Mouse (Mus musculus): Measurements from ENCODE around the gene Sugct. TPM values are rescaled to one million over a fixed set of nuclear protein-coding genes. Genes with fewer than 3 reads are reported as not detected.

Gene Sugct
- polyA plus RNA-seq, 1 experiment, result 1.0 TPM

GRCm38 (mm10) chr13:16898084-16898792 is 797.1 kb downstream of the Sugct start:
- Histone ChIP-seq H3K4me3 (no peak overlapping the region), H3ac (ENCODE audit: control insufficient read depth, insufficient read length) (no peak overlapping the region), H3K4me2 (ENCODE audit: low read depth) (no peak overlapping the region), H3K27me3 (ENCODE audit: control insufficient read depth, insufficient read depth, insufficient read length) (no peaks in the 10 kb centered on the region), H3K79me2 (ENCODE audit: control insufficient read depth, insufficient read depth) (no peaks in the 10 kb centered on the region), H3K36me3 (ENCODE audit: control insufficient read depth, insufficient read depth) (no peaks in the 10 kb centered on the region)
- TF ChIP-seq CEBPB (IDR thresholded peaks at IDR 0.05; ENCODE audit: insufficient read depth, poor library complexity, severe bottlenecking) (no peak), USF1 (IDR thresholded peaks at IDR 0.05; ENCODE audit: low read depth) (no peak), TCF12 (IDR thresholded peaks at IDR 0.05; ENCODE audit: insufficient read depth, poor library complexity, severe bottlenecking) (no peak), MYOD1 (IDR thresholded peaks at IDR 0.05; ENCODE audit: control insufficient read depth in 1 of 3, insufficient read length in 2 of 3, low read depth in 2 of 3) (no peak), MYOG (IDR thresholded peaks at IDR 0.05; ENCODE audit: control insufficient read depth in 1 of 3, insufficient read depth in 1 of 3, insufficient read length in 2 of 3, low read depth in 2 of 3) (no peak), TCF3 (IDR thresholded peaks at IDR 0.05; ENCODE audit: insufficient read length, low read depth) (no peak), POLR2A (IDR thresholded peaks at IDR 0.05; ENCODE audit: insufficient read length, low read depth) (no peak), E2F4 (IDR thresholded peaks at IDR 0.05; ENCODE audit: insufficient read depth) (no peak), POLR2AphosphoS2 (IDR thresholded peaks at IDR 0.05; ENCODE audit: insufficient read length, low read depth) (no peak), REST (IDR thresholded peaks at IDR 0.05; ENCODE audit: insufficient read depth, insufficient read length) (no peak), MAX (IDR thresholded peaks at IDR 0.05; ENCODE audit: low read depth) (no peak), SRF (IDR thresholded peaks at IDR 0.05; ENCODE audit: control insufficient read depth, insufficient read length, low read depth) (no peak)

GRCm38 (mm10) chr13:16878056-16878455 is 817.3 kb downstream of the Sugct start:
- Histone ChIP-seq H3K27me3 (ENCODE audit: control insufficient read depth, insufficient read depth, insufficient read length) (no peaks in the 10 kb centered on the region), H3K36me3 (ENCODE audit: control insufficient read depth, insufficient read depth) (no peaks in the 10 kb centered on the region), H3K4me2 (ENCODE audit: low read depth) (no peak overlapping the region), H3K79me2 (ENCODE audit: control insufficient read depth, insufficient read depth) (no peaks in the 10 kb centered on the region), H3K4me3 (no peak overlapping the region), H3ac (ENCODE audit: control insufficient read depth, insufficient read length) (no peak overlapping the region)
- TF ChIP-seq TCF12 (IDR thresholded peaks at IDR 0.05; ENCODE audit: insufficient read depth, poor library complexity, severe bottlenecking), result no peak

- no peak for TF ChIP-seq REST (IDR thresholded peaks at IDR 0.05; ENCODE audit: insufficient read depth, insufficient read length)
- TF ChIP-seq POLR2A (IDR thresholded peaks at IDR 0.05; ENCODE audit: insufficient read length, low read depth), result no peak
- TF ChIP-seq TCF3 (IDR thresholded peaks at IDR 0.05; ENCODE audit: insufficient read length, low read depth), result no peak
- no peak for TF ChIP-seq CEBPB (IDR thresholded peaks at IDR 0.05; ENCODE audit: insufficient read depth, poor library complexity, severe bottlenecking)
- no peak for TF ChIP-seq MAX (IDR thresholded peaks at IDR 0.05; ENCODE audit: low read depth)
- TF ChIP-seq MYOD1 (IDR thresholded peaks at IDR 0.05; ENCODE audit: control insufficient read depth in 1 of 3, insufficient read length in 2 of 3, low read depth in 2 of 3), result no peak
- no peak for TF ChIP-seq USF1 (IDR thresholded peaks at IDR 0.05; ENCODE audit: low read depth)
- TF ChIP-seq E2F4 (IDR thresholded peaks at IDR 0.05; ENCODE audit: insufficient read depth), result no peak
- TF ChIP-seq TCF12 (IDR thresholded peaks at IDR 0.05; ENCODE audit: insufficient read depth, poor library complexity, severe bottlenecking), result no peak
- no peak for TF ChIP-seq MYOG (IDR thresholded peaks at IDR 0.05; ENCODE audit: control insufficient read depth in 1 of 3, insufficient read depth in 1 of 3, insufficient read length in 2 of 3, low read depth in 2 of 3)
- TF ChIP-seq POLR2AphosphoS2 (IDR thresholded peaks at IDR 0.05; ENCODE audit: insufficient read length, low read depth), result no peak
- no peaks in the 10 kb centered on the region for H3K36me3 ChIP-seq (ENCODE audit: control insufficient read depth, insufficient read depth)
- H3K79me2 ChIP-seq (ENCODE audit: control insufficient read depth, insufficient read depth), result no peaks in the 10 kb centered on the region
- H3K4me3 ChIP-seq, result no peak overlapping the region
- no peaks in the 10 kb centered on the region for H3K27me3 ChIP-seq (ENCODE audit: control insufficient read depth, insufficient read depth, insufficient read length)
- no peak overlapping the region for H3ac ChIP-seq (ENCODE audit: control insufficient read depth, insufficient read length)
- H3K4me2 ChIP-seq (ENCODE audit: low read depth), result no peak overlapping the region
Measured at GRCm38 (mm10) chr13:16859986-16860385, 835.4 kb downstream of the Sugct start.

GRCm38 (mm10) chr13:16847236-16847635 is 848.1 kb downstream of the Sugct start:
- Histone ChIP-seq H3K27me3 (ENCODE audit: control insufficient read depth, insufficient read depth, insufficient read length) (no peaks in the 10 kb centered on the region), H3K79me2 (ENCODE audit: control insufficient read depth, insufficient read depth) (no peaks in the 10 kb centered on the region), H3K4me2 (ENCODE audit: low read depth) (peak overlapping the region; percentile 58), H3ac (ENCODE audit: control insufficient read depth, insufficient read length) (no peak overlapping the region), H3K36me3 (ENCODE audit: control insufficient read depth, insufficient read depth) (no peaks in the 10 kb centered on the region), H3K4me3 (no peak overlapping the region)
- TF ChIP-seq SRF (IDR thresholded peaks at IDR 0.05; ENCODE audit: control insufficient read depth, insufficient read length, low read depth), result no peak
- TF ChIP-seq MYOG (IDR thresholded peaks at IDR 0.05; ENCODE audit: control insufficient read depth in 1 of 3, insufficient read depth in 1 of 3, insufficient read length in 2 of 3, low read depth in 2 of 3), result no peak
- no peak for TF ChIP-seq POLR2AphosphoS2 (IDR thresholded peaks at IDR 0.05; ENCODE audit: insufficient read length, low read depth)
- no peak for TF ChIP-seq TCF3 (IDR thresholded peaks at IDR 0.05; ENCODE audit: insufficient read length, low read depth)
- TF ChIP-seq REST (IDR thresholded peaks at IDR 0.05; ENCODE audit: insufficient read depth, insufficient read length), result no peak

GRCm38 (mm10) chr13:16840994-16841393 is 854.4 kb downstream of the Sugct start:
- no peak overlapping the region for H3K4me2 ChIP-seq (ENCODE audit: low read depth)
- H3K36me3 ChIP-seq (ENCODE audit: control insufficient read depth, insufficient read depth), result no peaks in the 10 kb centered on the region
- no peak overlapping the region for H3K4me3 ChIP-seq
- H3K27me3 ChIP-seq (ENCODE audit: control insufficient read depth, insufficient read depth, insufficient read length), result no peaks in the 10 kb centered on the region
- no peak overlapping the region for H3ac ChIP-seq (ENCODE audit: control insufficient read depth, insufficient read length)
- TF ChIP-seq TCF3 (IDR thresholded peaks at IDR 0.05; ENCODE audit: insufficient read length, low read depth) (no peak), POLR2AphosphoS2 (IDR thresholded peaks at IDR 0.05; ENCODE audit: insufficient read length, low read depth) (no peak), TCF12 (IDR thresholded peaks at IDR 0.05; ENCODE audit: insufficient read depth, poor library complexity, severe bottlenecking) (no peak), USF1 (IDR thresholded peaks at IDR 0.05; ENCODE audit: low read depth) (no peak), SRF (IDR thresholded peaks at IDR 0.05; ENCODE audit: control insufficient read depth, insufficient read length, low read depth) (no peak), MYOD1 (IDR thresholded peaks at IDR 0.05; ENCODE audit: control insufficient read depth in 1 of 3, insufficient read length in 2 of 3, low read depth in 2 of 3) (peak in 1 of 3 experiments; percentile 8), MYOG (IDR thresholded peaks at IDR 0.05; ENCODE audit: control insufficient read depth in 1 of 3, insufficient read depth in 1 of 3, insufficient read length in 2 of 3, low read depth in 2 of 3) (no peak), CEBPB (IDR thresholded peaks at IDR 0.05; ENCODE audit: insufficient read depth, poor library complexity, severe bottlenecking) (peak; percentile 67)
- no peaks in the 10 kb centered on the region for H3K79me2 ChIP-seq (ENCODE audit: control insufficient read depth, insufficient read depth)
